Mouse (Mus musculus) erythroblast, embryonic 14.5 days (primary cell): Measurements from ENCODE around the gene Ighmbp2. TPM values are rescaled to one million over a fixed set of nuclear protein-coding genes. Genes with fewer than 3 reads are reported as not detected.
"Not testable (repeated sequence)": the region's sequence is repeated elsewhere in the genome, so short reads cannot be mapped to it uniquely, and the experiment has no call there.

Experiments
- H3K27me3 ChIP-seq: 2 replicates; pipeline ENCODE4 v1.6.1; 2012; ENCODE audit warnings: inconsistent platforms; ENCODE audit not compliant: control insufficient read depth
- H3K36me3 ChIP-seq: 2 replicates; pipeline ENCODE4 v1.6.1; 2012; ENCODE audit warnings: mild to moderate bottlenecking, inconsistent platforms; ENCODE audit not compliant: control insufficient read depth
- H3K4me1 ChIP-seq: 2 replicates; pipeline ENCODE4 v1.6.1; 2012; ENCODE audit warnings: inconsistent platforms; ENCODE audit not compliant: control insufficient read depth
- H3K4me3 ChIP-seq: replicated peaks from 2 replicates; pipeline ENCODE3; 2012; ENCODE audit warnings: moderate library complexity, mild to moderate bottlenecking, inconsistent platforms
- H3K9me3 ChIP-seq: 2 replicates; pipeline ENCODE4 v1.6.1; 2012; ENCODE audit warnings: low read length, inconsistent platforms, mixed read lengths; ENCODE audit not compliant: control insufficient read depth
- GATA1 ChIP-seq: IDR thresholded peaks from 2 replicates; pipeline ENCODE4 v1.6.1; 2012; ENCODE audit warnings: low read length, inconsistent platforms, mixed read lengths
- TAL1 ChIP-seq: IDR thresholded peaks from 3 replicates; pipeline ENCODE4 v1.6.1; 2012; ENCODE audit warnings: low read length, inconsistent platforms, mixed read lengths
- polyA plus RNA-seq: library from polyadenylated mRNA; stranded (reverse); fragments of >175 nt; gene quantifications from 2 replicates; pipeline ENCODE4 v1.2.3, GENCODE M21; 2012

The Ighmbp2 gene
- polyA plus RNA-seq, 1 experiment = 0.26 TPM

GRCm38 (mm10) chr19:3268218-3268980, 14.4 kb downstream of the Ighmbp2 start:
- Histone ChIP-seq H3K27me3 (no peaks in the 10 kb centered on the region), H3K4me3 (no peak overlapping the region), H3K9me3 (no peaks in the 10 kb centered on the region), H3K4me1 (no peaks in the 10 kb centered on the region), H3K36me3 (peaks cover 94% of the 10 kb centered on the region)
- no peak for TF ChIP-seq GATA1
- TF ChIP-seq TAL1 = no peak

GRCm38 (mm10) chr19:3267340-3267739, 15.5 kb downstream of the Ighmbp2 start:
- peaks cover 86% of the 10 kb centered on the region for H3K36me3 ChIP-seq

GRCm38 (mm10) chr19:3266676-3267075, 16.1 kb downstream of the Ighmbp2 start:
- no peaks in the 10 kb centered on the region for H3K27me3 ChIP-seq
- H3K4me1 ChIP-seq = no peaks in the 10 kb centered on the region
- no peaks in the 10 kb centered on the region for H3K9me3 ChIP-seq
- no peak overlapping the region for H3K4me3 ChIP-seq
- peaks cover 86% of the 10 kb centered on the region for H3K36me3 ChIP-seq
- TF ChIP-seq GATA1 (no peak), TAL1 (no peak)

More at GRCm38 (mm10) chr19:3267340-3267739, 15.5 kb downstream of the Ighmbp2 start:
- no peak for TF ChIP-seq TAL1
- no peak for TF ChIP-seq GATA1
- Histone ChIP-seq H3K4me1 (no peaks in the 10 kb centered on the region), H3K4me3 (no peak overlapping the region), H3K9me3 (no peaks in the 10 kb centered on the region), H3K27me3 (no peaks in the 10 kb centered on the region)

GRCm38 (mm10) chr19:3266136-3266535, 16.7 kb downstream of the Ighmbp2 start:
- H3K27me3 ChIP-seq = no peaks in the 10 kb centered on the region
- no peak overlapping the region for H3K4me3 ChIP-seq
- no peaks in the 10 kb centered on the region for H3K4me1 ChIP-seq
- no peaks in the 10 kb centered on the region for H3K9me3 ChIP-seq
- peaks cover 86% of the 10 kb centered on the region for H3K36me3 ChIP-seq
- no peak for TF ChIP-seq GATA1
- no peak for TF ChIP-seq TAL1

GRCm38 (mm10) chr19:3265180-3265579, 17.6 kb downstream of the Ighmbp2 start:
- Histone ChIP-seq H3K4me3 (no peak overlapping the region), H3K9me3 (no peaks in the 10 kb centered on the region), H3K4me1 (no peaks in the 10 kb centered on the region), H3K27me3 (no peaks in the 10 kb centered on the region), H3K36me3 (peaks cover 85% of the 10 kb centered on the region)
- no peak for TF ChIP-seq GATA1
- TF ChIP-seq TAL1 = no peak

- H3K36me3 ChIP-seq = peaks cover 83% of the 10 kb centered on the region
- no peak for TF ChIP-seq TAL1
- H3K27me3 ChIP-seq = no peaks in the 10 kb centered on the region
- H3K9me3 ChIP-seq = no peaks in the 10 kb centered on the region
- no peaks in the 10 kb centered on the region for H3K4me1 ChIP-seq
- no peak overlapping the region for H3K4me3 ChIP-seq
These were observed 18.5 kb downstream of the Ighmbp2 start for GRCm38 (mm10) chr19:3264348-3264747.

- Histone ChIP-seq H3K9me3 (no peaks in the 10 kb centered on the region), H3K4me1 (no peaks in the 10 kb centered on the region), H3K27me3 (no peaks in the 10 kb centered on the region), H3K4me3 (no peak overlapping the region), H3K36me3 (peaks cover 62% of the 10 kb centered on the region)
- no peak for TF ChIP-seq TAL1
- TF ChIP-seq GATA1 = no peak
These were observed 20.9 kb downstream of the Ighmbp2 start for GRCm38 (mm10) chr19:3261764-3262525.

- Histone ChIP-seq H3K27me3 (no peaks in the 10 kb centered on the region), H3K4me3 (no peak overlapping the region), H3K36me3 (peaks cover 56% of the 10 kb centered on the region), H3K9me3 (no peaks in the 10 kb centered on the region), H3K4me1 (no peaks in the 10 kb centered on the region)
- TF ChIP-seq GATA1 (no peak), TAL1 (no peak)
These were observed 21.5 kb downstream of the Ighmbp2 start for GRCm38 (mm10) chr19:3261336-3261735.

- H3K4me3 ChIP-seq = no peak overlapping the region
- no peaks in the 10 kb centered on the region for H3K4me1 ChIP-seq
- no peaks in the 10 kb centered on the region for H3K9me3 ChIP-seq
- no peaks in the 10 kb centered on the region for H3K27me3 ChIP-seq
- TF ChIP-seq GATA1 = no peak
- no peak for TF ChIP-seq TAL1
- peaks cover 49% of the 10 kb centered on the region for H3K36me3 ChIP-seq
These were observed 22.2 kb downstream of the Ighmbp2 start for GRCm38 (mm10) chr19:3260591-3260990.

GRCm38 (mm10) chr19:3260016-3260415, 22.8 kb downstream of the Ighmbp2 start:
- Histone ChIP-seq H3K27me3 (no peaks in the 10 kb centered on the region), H3K9me3 (no peaks in the 10 kb centered on the region), H3K36me3 (peaks cover 43% of the 10 kb centered on the region), H3K4me1 (no peaks in the 10 kb centered on the region), H3K4me3 (no peak overlapping the region)
- TF ChIP-seq TAL1 = no peak
- no peak for TF ChIP-seq GATA1

GRCm38 (mm10) chr19:3225261-3225660, 57.6 kb downstream of the Ighmbp2 start:
- not testable (repeated sequence) for H3K27me3 ChIP-seq, H3K4me3 ChIP-seq, H3K36me3 ChIP-seq, H3K9me3 ChIP-seq, H3K4me1 ChIP-seq

- not testable (repeated sequence) for H3K4me1 ChIP-seq, H3K27me3 ChIP-seq, H3K9me3 ChIP-seq, H3K36me3 ChIP-seq, H3K4me3 ChIP-seq
These were observed 67.9 kb downstream of the Ighmbp2 start for GRCm38 (mm10) chr19:3214937-3215336.
